Mouse (Mus musculus): Measurements from ENCODE around the gene Hist2h2aa1. TPM values are rescaled to one million over a fixed set of nuclear protein-coding genes. Genes with fewer than 3 reads are reported as not detected.
"Not testable (repeated sequence)": the region's sequence is repeated elsewhere in the genome, so short reads cannot be mapped to it uniquely, and the experiment has no call there.

The Hist2h2aa1 gene
- polyA plus RNA-seq, 1 experiment from 2014 or later: 9.9 TPM

GRCm38 (mm10) chr3:96209242-96209641 is 36.1 kb upstream of the Hist2h2aa1 start:
- Histone ChIP-seq H3K9me3 (ENCODE audit: control insufficient read depth, low read length) (no peaks in the 10 kb centered on the region), H3K4me3 (ENCODE audit: low read length) (no peak overlapping the region), H3K9ac (ENCODE audit: low read depth, low read length) (no peak overlapping the region), H3K36me3 (ENCODE audit: control insufficient read depth, insufficient read depth, low read length) (no peaks in the 10 kb centered on the region), H3K4me2 (ENCODE audit: low read length) (no peak overlapping the region), H3K4me1 (ENCODE audit: control insufficient read depth, insufficient read depth, low read depth, low read length) (no peaks in the 10 kb centered on the region), H3K27ac (ENCODE audit: low read depth, low read length) (no peak overlapping the region), H3K27me3 (replicated peaks; ENCODE audit: control insufficient read depth, insufficient read depth, low read length) (no peaks in the 10 kb centered on the region; the same call in 1 of the 2 replicates)
- ATAC-seq: no peak
- WGBS: 22% methylated on average over 15 of the region's 15 CpGs

- Histone ChIP-seq H3K27ac (ENCODE audit: low read depth, low read length) (peak overlapping the region; percentile 82), H3K4me1 (ENCODE audit: control insufficient read depth, insufficient read depth, low read depth, low read length) (peaks cover 21% of the 10 kb centered on the region), H3K36me3 (ENCODE audit: control insufficient read depth, insufficient read depth, low read length) (no peaks in the 10 kb centered on the region), H3K9ac (ENCODE audit: low read depth, low read length) (peak overlapping the region; percentile 72), H3K9me3 (ENCODE audit: control insufficient read depth, low read length) (no peaks in the 10 kb centered on the region), H3K4me2 (ENCODE audit: low read length) (peak overlapping the region; percentile 77), H3K4me3 (ENCODE audit: low read length) (peak overlapping the region; percentile 60), H3K27me3 (replicated peaks; ENCODE audit: control insufficient read depth, insufficient read depth, low read length) (no peaks in the 10 kb centered on the region)
- ATAC-seq: peak; percentile 22
- 0% methylated on average over 12 of the region's 12 CpGs for WGBS
These were observed 26.1 kb upstream of the Hist2h2aa1 start for GRCm38 (mm10) chr3:96219191-96219641.

- peaks cover 21% of the 10 kb centered on the region for H3K4me1 ChIP-seq (ENCODE audit: control insufficient read depth, insufficient read depth, low read depth, low read length)
- no peaks in the 10 kb centered on the region for H3K36me3 ChIP-seq (ENCODE audit: control insufficient read depth, insufficient read depth, low read length)
- H3K4me3 ChIP-seq (ENCODE audit: low read length): peak within 1 kb of the TSS; percentile 60
- peak within 1 kb of the TSS; percentile 95 for H3K27ac ChIP-seq (ENCODE audit: low read depth, low read length)
- no peaks in the 10 kb centered on the region for H3K9me3 ChIP-seq (ENCODE audit: control insufficient read depth, low read length)
- ATAC-seq: peak; percentile 94
- peak within 1 kb of the TSS; percentile 77 for H3K9ac ChIP-seq (ENCODE audit: low read depth, low read length)
- no peaks in the 10 kb centered on the region for H3K27me3 ChIP-seq (replicated peaks; ENCODE audit: control insufficient read depth, insufficient read depth, low read length)
- 1% methylated on average over 37 of the region's 37 CpGs for WGBS
- peak within 1 kb of the TSS; percentile 77 for H3K4me2 ChIP-seq (ENCODE audit: low read length)
These were observed 25.6 kb upstream of the Hist2h2aa1 start, which contains the start of the genes Bola1 and Hist2h2ab for GRCm38 (mm10) chr3:96219661-96220130. Gene Bola1, minus strand, starts transcription at chr3:96219709. Gene Hist2h2ab, plus strand, starts transcription at chr3:96219865.

- under 1% methylated on average over 21 of the region's 47 CpGs for WGBS
- H3K9me3 ChIP-seq (ENCODE audit: control insufficient read depth, low read length); H3K27me3 ChIP-seq (replicated peaks; ENCODE audit: control insufficient read depth, insufficient read depth, low read length); H3K36me3 ChIP-seq (ENCODE audit: control insufficient read depth, insufficient read depth, low read length): not testable (repeated sequence)
- H3K9ac ChIP-seq (ENCODE audit: low read depth, low read length): peak overlapping the region; percentile 77
- peak overlapping the region; percentile 77 for H3K4me2 ChIP-seq (ENCODE audit: low read length)
- peak overlapping the region; percentile 95 for H3K27ac ChIP-seq (ENCODE audit: low read depth, low read length)
- ATAC-seq: peak; percentile 7
- H3K4me3 ChIP-seq (ENCODE audit: low read length): peak overlapping the region; percentile 60
- H3K4me1 ChIP-seq (ENCODE audit: control insufficient read depth, insufficient read depth, low read depth, low read length): peaks cover 21% of the 10 kb centered on the region
These were observed 25.0 kb upstream of the Hist2h2aa1 start for GRCm38 (mm10) chr3:96220131-96220764.

GRCm38 (mm10) chr3:96220765-96221639 is 24.3 kb upstream of the Hist2h2aa1 start, which contains the start of the genes Hist2h2ac and Hist2h2be:
Gene Hist2h2ac, minus strand, starts transcription at chr3:96220880.
Gene Hist2h2be, plus strand, starts transcription at chr3:96221119.
- H3K27ac ChIP-seq (ENCODE audit: low read depth, low read length): peak within 1 kb of the TSS; percentile 95
- peak within 1 kb of the TSS; percentile 77 for H3K4me2 ChIP-seq (ENCODE audit: low read length)
- peak; percentile 89 for ATAC-seq
- H3K4me1 ChIP-seq (ENCODE audit: control insufficient read depth, insufficient read depth, low read depth, low read length): peaks cover 21% of the 10 kb centered on the region
- peak within 1 kb of the TSS; percentile 60 for H3K4me3 ChIP-seq (ENCODE audit: low read length)
- no peaks in the 10 kb centered on the region for H3K9me3 ChIP-seq (ENCODE audit: control insufficient read depth, low read length)
- under 1% methylated on average over 43 of the region's 43 CpGs for WGBS
- H3K36me3 ChIP-seq (ENCODE audit: control insufficient read depth, insufficient read depth, low read length): no peaks in the 10 kb centered on the region
- H3K27me3 ChIP-seq (replicated peaks; ENCODE audit: control insufficient read depth, insufficient read depth, low read length): no peaks in the 10 kb centered on the region
- peak within 1 kb of the TSS; percentile 77 for H3K9ac ChIP-seq (ENCODE audit: low read depth, low read length)

GRCm38 (mm10) chr3:96221640-96222038 is 23.7 kb upstream of the Hist2h2aa1 start:
- H3K36me3 ChIP-seq (ENCODE audit: control insufficient read depth, insufficient read depth, low read length): no peaks in the 10 kb centered on the region
- ATAC-seq: no peak
- peaks cover 21% of the 10 kb centered on the region for H3K4me1 ChIP-seq (ENCODE audit: control insufficient read depth, insufficient read depth, low read depth, low read length)
- no peaks in the 10 kb centered on the region for H3K27me3 ChIP-seq (replicated peaks; ENCODE audit: control insufficient read depth, insufficient read depth, low read length)
- no peaks in the 10 kb centered on the region for H3K9me3 ChIP-seq (ENCODE audit: control insufficient read depth, low read length)
- peak overlapping the region; percentile 67 for H3K9ac ChIP-seq (ENCODE audit: low read depth, low read length)
- 22% methylated on average over 9 of the region's 9 CpGs for WGBS
- H3K27ac ChIP-seq (ENCODE audit: low read depth, low read length): peak overlapping the region; percentile 95
- H3K4me2 ChIP-seq (ENCODE audit: low read length): peak overlapping the region; percentile 77
- peak overlapping the region; percentile 60 for H3K4me3 ChIP-seq (ENCODE audit: low read length)

- no peaks in the 10 kb centered on the region for H3K27me3 ChIP-seq (replicated peaks; ENCODE audit: control insufficient read depth, insufficient read depth, low read length)
- H3K36me3 ChIP-seq (ENCODE audit: control insufficient read depth, insufficient read depth, low read length): no peaks in the 10 kb centered on the region
- 84% methylated on average over 4 of the region's 4 CpGs for WGBS
- H3K4me2 ChIP-seq (ENCODE audit: low read length): peak overlapping the region; percentile 8; the same call in 1 of the 2 replicates
- H3K4me1 ChIP-seq (ENCODE audit: control insufficient read depth, insufficient read depth, low read depth, low read length): peaks cover 21% of the 10 kb centered on the region
- H3K9me3 ChIP-seq (ENCODE audit: control insufficient read depth, low read length): no peaks in the 10 kb centered on the region
- no peak overlapping the region for H3K4me3 ChIP-seq (ENCODE audit: low read length)
- no peak overlapping the region for H3K9ac ChIP-seq (ENCODE audit: low read depth, low read length)
- no peak for ATAC-seq
- H3K27ac ChIP-seq (ENCODE audit: low read depth, low read length): no peak overlapping the region
These were observed 22.5 kb upstream of the Hist2h2aa1 start for GRCm38 (mm10) chr3:96222774-96223173.

GRCm38 (mm10) chr3:96225421-96225820 is 19.9 kb upstream of the Hist2h2aa1 start:
- Histone ChIP-seq H3K4me3 (ENCODE audit: low read length) (no peak overlapping the region), H3K4me1 (ENCODE audit: control insufficient read depth, insufficient read depth, low read depth, low read length) (peaks cover 15% of the 10 kb centered on the region), H3K27ac (ENCODE audit: low read depth, low read length) (no peak overlapping the region), H3K9me3 (ENCODE audit: control insufficient read depth, low read length) (no peaks in the 10 kb centered on the region), H3K9ac (ENCODE audit: low read depth, low read length) (no peak overlapping the region), H3K27me3 (replicated peaks; ENCODE audit: control insufficient read depth, insufficient read depth, low read length) (no peaks in the 10 kb centered on the region), H3K4me2 (ENCODE audit: low read length) (no peak overlapping the region), H3K36me3 (ENCODE audit: control insufficient read depth, insufficient read depth, low read length) (no peaks in the 10 kb centered on the region)
- WGBS: 10% methylated on average over 2 of the region's 2 CpGs
- no peak for ATAC-seq
